Mouse (Mus musculus) heart, adult 2 months (tissue): Measurements from ENCODE around the gene Acot4.

Source experiments
- CTCF ChIP-seq: fragments of 200-600 bp; IDR thresholded peaks from 2 replicates; pipeline ENCODE4 v1.8.1; 2022; ENCODE audit warnings: antibody characterized with exemption, mild to moderate bottlenecking, moderate library complexity
- EP300 ChIP-seq: fragments of 200-500 bp; IDR thresholded peaks from 2 replicates; pipeline ENCODE4 v1.6.1; 2011; ENCODE audit warnings: low read depth, low read length, control low read depth; ENCODE audit not compliant: insufficient read depth
- POLR2A ChIP-seq: fragments of 200-500 bp; IDR thresholded peaks from 2 replicates; pipeline ENCODE4 v1.6.1; 2011; ENCODE audit warnings: mild to moderate bottlenecking, low read depth, low read length, control low read depth; ENCODE audit not compliant: insufficient read depth

- TF ChIP-seq CTCF: no peak
- no peak for TF ChIP-seq POLR2A
- no peak for TF ChIP-seq EP300
These were observed 49.7 kb upstream of the Acot4 start for GRCm38 (mm10) chr12:83988483-83988882.
